Mouse (Mus musculus): Measurements from ENCODE around the gene Ren1. TPM values are rescaled to one million over a fixed set of nuclear protein-coding genes. Genes with fewer than 3 reads are reported as not detected.

Ren1 gene
- total RNA-seq, 2 experiments from 2014 or later: not detected

- DNase-seq (ENCODE audit: extremely low spot score in 1 of 2, low spot score in 2 of 2): no peak
- intact Hi-C loops (cut with DNase I): no loop called here
Observed at GRCm38 (mm10) chr1:133396693-133397092, 46.4 kb downstream of the Ren1 start.

GRCm38 (mm10) chr1:133397094-133397482, 46.8 kb downstream of the Ren1 start:
- no peak for DNase-seq (ENCODE audit: extremely low spot score in 1 of 2, low spot score in 2 of 2)
- intact Hi-C loops (cut with DNase I): no loop called here

GRCm38 (mm10) chr1:133397483-133398237, 47.4 kb downstream of the Ren1 start:
- DNase-seq (ENCODE audit: extremely low spot score in 1 of 2, low spot score in 2 of 2): peak in 1 of 2 experiments; percentile 84
- intact Hi-C loops (cut with DNase I): no loop called here

GRCm38 (mm10) chr1:133400014-133400725, 49.9 kb downstream of the Ren1 start:
- intact Hi-C loops (cut with DNase I): no loop called here
- DNase-seq (ENCODE audit: extremely low spot score in 1 of 2, low spot score in 2 of 2): no peak

GRCm38 (mm10) chr1:133404005-133404404, 53.7 kb downstream of the Ren1 start:
- intact Hi-C loops (cut with DNase I): no loop called here
- no peak for DNase-seq (ENCODE audit: extremely low spot score in 1 of 2, low spot score in 2 of 2)

GRCm38 (mm10) chr1:133406614-133407013, 56.3 kb downstream of the Ren1 start:
- no peak for DNase-seq (ENCODE audit: extremely low spot score in 1 of 2, low spot score in 2 of 2)
- intact Hi-C loops (cut with DNase I): no loop called here

- no peak for DNase-seq (ENCODE audit: extremely low spot score in 1 of 2, low spot score in 2 of 2)
- intact Hi-C loops (cut with DNase I): no loop called here
Observed at GRCm38 (mm10) chr1:133407436-133407835, 57.1 kb downstream of the Ren1 start.

GRCm38 (mm10) chr1:133408321-133408720, 58.0 kb downstream of the Ren1 start:
- DNase-seq (ENCODE audit: extremely low spot score in 1 of 2, low spot score in 2 of 2): no peak
- intact Hi-C loops (cut with DNase I): no loop called here

GRCm38 (mm10) chr1:133408880-133409516, 58.7 kb downstream of the Ren1 start:
- intact Hi-C loops (cut with DNase I): no loop called here
- DNase-seq (ENCODE audit: extremely low spot score in 1 of 2, low spot score in 2 of 2): no peak

GRCm38 (mm10) chr1:133409786-133410185, 59.5 kb downstream of the Ren1 start:
- no peak for DNase-seq (ENCODE audit: extremely low spot score in 1 of 2, low spot score in 2 of 2)
- intact Hi-C loops (cut with DNase I): no loop called here

Other genes starting within 250 kb of the Ren1 start
- 10 to 100 TPM; 43.6 to 44.1 TPM for gene Ppp1r15b, start 219.4 kb upstream of the Ren1 start, total RNA-seq (2021)
- gene Plekha6, start 186.3 kb upstream of the Ren1 start, total RNA-seq (2021): 10 to 100 TPM; 57.2 to 59.3 TPM
- under 1 TPM in 1 of 2 experiments, not detected in 1; 0.39 TPM for gene Golt1a, start 40.7 kb upstream of the Ren1 start, total RNA-seq (2021)
- gene Kiss1, start 28.6 kb upstream of the Ren1 start, total RNA-seq (2021): not detected
- gene Etnk2, start 13.1 kb downstream of the Ren1 start, total RNA-seq (2021): 10 to 100 TPM in 1 of 2 experiments, 1 to 10 TPM in 1; 6.0 to 10.2 TPM
- gene Sox13, start 73.9 kb downstream of the Ren1 start, total RNA-seq (2021): 1 to 10 TPM; 7.5 to 9.4 TPM